Mouse (Mus musculus) layer of hippocampus, adult 2 months (tissue): Measurements from ENCODE around the gene Dhx35. TPM values are rescaled to one million over a fixed set of nuclear protein-coding genes. Genes with fewer than 3 reads are reported as not detected.

Experiments used
- DNase-seq, 2 experiments: peaks; one replicate each; pipeline ENCODE4 v3.0.0; 2022; ENCODE audit warnings: low spot score in 2 of 2
- H3K27ac ChIP-seq: fragments of 200-600 bp; 2 replicates; pipeline ENCODE4 v1.8.1; 2022
- H3K4me3 ChIP-seq: fragments of 200-600 bp; 2 replicates; pipeline ENCODE4 v1.8.1; 2022; ENCODE audit warnings: mild to moderate bottlenecking
- CTCF ChIP-seq: fragments of 200-600 bp; conservative IDR thresholded peaks from 2 replicates; pipeline ENCODE4 v1.8.1; 2022; ENCODE audit warnings: antibody characterized with exemption, mild to moderate bottlenecking, moderate library complexity
- total RNA-seq, 2 experiments: library from RNA; stranded (reverse); gene quantifications; 2 replicates each; pipeline ENCODE4 v1.2.3; 2021

Gene Dhx35
- total RNA-seq, 2 experiments from 2014 or later, result 17.2 to 19.3 TPM

DNA sequence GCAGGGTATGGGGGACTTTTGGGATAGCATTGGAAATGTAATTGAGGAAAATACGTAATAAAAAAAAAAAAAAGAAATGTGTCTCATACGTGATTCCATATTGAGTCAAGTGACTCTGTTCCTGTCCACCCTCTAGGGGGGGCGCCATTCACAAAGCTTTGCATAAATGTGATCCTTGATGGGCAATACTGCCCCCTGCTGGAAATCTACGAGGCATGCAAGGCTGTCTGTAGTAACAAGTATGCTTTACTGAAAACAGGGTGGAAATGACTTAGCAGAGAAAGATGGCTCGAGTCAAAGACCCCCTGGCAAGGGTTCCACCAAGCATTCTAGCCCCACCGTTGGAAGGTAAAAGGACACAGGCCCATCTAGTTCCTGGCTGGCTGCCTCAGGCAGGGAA is 92.0 kb downstream of the Dhx35 start:
- Histone ChIP-seq H3K27ac (no peak overlapping the region), H3K4me3 (no peak overlapping the region)
- TF ChIP-seq CTCF, result peak; percentile 78
- peak in 1 of 2 experiments; percentile 45 for DNase-seq

- Histone ChIP-seq H3K27ac (no peak overlapping the region), H3K4me3 (no peak overlapping the region)
- DNase-seq, result peak in 1 of 2 experiments; percentile 29
- TF ChIP-seq CTCF, result no peak
These were observed 93.9 kb downstream of the Dhx35 start for GRCm38 (mm10) chr2:158888531-158888930.

GRCm38 (mm10) chr2:158889201-158889600 is 94.6 kb downstream of the Dhx35 start:
- no peak for DNase-seq
- TF ChIP-seq CTCF, result no peak
- Histone ChIP-seq H3K4me3 (no peak overlapping the region), H3K27ac (no peak overlapping the region)

- TF ChIP-seq CTCF, result no peak
- no peak for DNase-seq
- no peak overlapping the region for H3K27ac ChIP-seq
- no peak overlapping the region for H3K4me3 ChIP-seq
These were observed 96.7 kb downstream of the Dhx35 start for GRCm38 (mm10) chr2:158891319-158891718.

GRCm38 (mm10) chr2:158893171-158893853 is 98.7 kb downstream of the Dhx35 start:
- H3K4me3 ChIP-seq, result no peak overlapping the region
- H3K27ac ChIP-seq, result no peak overlapping the region
- no peak for DNase-seq
- TF ChIP-seq CTCF, result no peak

DNA sequence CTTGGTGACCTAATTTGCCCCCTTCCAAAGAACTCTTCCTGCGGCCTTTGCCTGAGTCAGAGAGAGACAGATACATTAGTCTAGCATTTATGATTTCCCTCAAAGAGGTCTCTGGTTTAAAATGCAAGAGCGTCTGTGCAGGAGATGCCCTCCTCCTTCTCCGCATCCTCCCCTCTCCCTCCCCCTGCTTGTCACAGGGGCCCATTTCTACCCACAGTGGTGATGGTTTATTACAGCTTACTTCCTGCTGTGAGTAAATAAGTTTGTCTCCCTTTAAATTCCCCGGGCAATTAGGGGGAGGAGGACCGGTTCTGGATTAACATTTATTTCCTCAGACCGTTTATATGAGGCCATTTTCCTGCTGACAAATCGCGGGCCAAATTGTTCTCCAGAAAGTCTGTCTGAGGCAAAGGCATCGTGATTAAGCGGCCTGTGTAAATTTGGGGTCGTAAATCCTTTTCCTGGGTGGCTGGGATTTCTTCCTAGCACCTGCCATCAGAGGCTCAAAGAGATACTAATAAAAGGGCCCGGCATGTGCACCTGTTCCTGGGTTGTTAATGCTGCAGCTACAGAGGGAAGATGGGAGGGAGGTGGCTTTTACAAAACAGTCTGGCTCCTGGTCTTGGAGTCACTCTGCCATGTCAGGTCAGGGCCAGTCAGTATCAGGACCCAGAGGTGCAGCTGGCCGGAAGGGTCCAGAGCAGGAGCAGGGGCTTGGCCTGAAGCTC is 104.0 kb downstream of the Dhx35 start:
- H3K27ac ChIP-seq, result no peak overlapping the region
- no peak for DNase-seq
- no peak for TF ChIP-seq CTCF
- no peak overlapping the region for H3K4me3 ChIP-seq

Other genes starting within 250 kb of the Dhx35 start
- gene Slc32a1, start 184.0 kb upstream of the Dhx35 start, total RNA-seq, result 10 to 100 TPM; 63.9 to 65.4 TPM
- 10 to 100 TPM; 11.3 to 12.8 TPM for gene Actr5, start 169.9 kb upstream of the Dhx35 start, total RNA-seq
- gene Ppp1r16b, start 129.4 kb upstream of the Dhx35 start, total RNA-seq, result 100 to 1,000 TPM; 147 to 150 TPM
- gene Fam83d, start 26.7 kb upstream of the Dhx35 start, total RNA-seq, result 1 to 10 TPM; 4.7 to 6.0 TPM